Mouse (Mus musculus) left cerebral cortex, adult 2 months (tissue): Measurements from ENCODE around the gene Mettl2. TPM values are rescaled to one million over a fixed set of nuclear protein-coding genes. Genes with fewer than 3 reads are reported as not detected.
A peak's percentile ranks its signal among the peaks of the same experiment; 100 is the strongest.

Source experiments
- DNase-seq, 2 experiments: peaks; one replicate each; pipeline ENCODE4 v3.0.0; 2021 to 2022; ENCODE audit warnings: low spot score in 2 of 2, mixed read lengths in 1 of 2; ENCODE audit errors: extremely low spot score in 1 of 2
- H3K27ac ChIP-seq: fragments of 200-600 bp; 2 replicates; pipeline ENCODE4 v1.8.1; 2022
- H3K4me3 ChIP-seq: fragments of 200-600 bp; 2 replicates; pipeline ENCODE4 v1.8.1; 2022
- CTCF ChIP-seq: fragments of 200-600 bp; IDR thresholded peaks from 2 replicates; pipeline ENCODE4 v1.8.1; 2022; ENCODE audit warnings: antibody characterized with exemption, mild to moderate bottlenecking, moderate library complexity
- intact Hi-C: fragments of 180-260 bp; cut with DNase I; formaldehyde crosslinking; loops from one replicate; pipeline ENCODE4 v1.15.1; 2025
- total RNA-seq, 2 experiments: library from RNA; stranded (reverse); gene quantifications; 2 replicates each; pipeline ENCODE4 v1.2.3; 2021

The Mettl2 gene
- total RNA-seq, 2 experiments from 2014 or later: 15.0 to 18.8 TPM

DNA sequence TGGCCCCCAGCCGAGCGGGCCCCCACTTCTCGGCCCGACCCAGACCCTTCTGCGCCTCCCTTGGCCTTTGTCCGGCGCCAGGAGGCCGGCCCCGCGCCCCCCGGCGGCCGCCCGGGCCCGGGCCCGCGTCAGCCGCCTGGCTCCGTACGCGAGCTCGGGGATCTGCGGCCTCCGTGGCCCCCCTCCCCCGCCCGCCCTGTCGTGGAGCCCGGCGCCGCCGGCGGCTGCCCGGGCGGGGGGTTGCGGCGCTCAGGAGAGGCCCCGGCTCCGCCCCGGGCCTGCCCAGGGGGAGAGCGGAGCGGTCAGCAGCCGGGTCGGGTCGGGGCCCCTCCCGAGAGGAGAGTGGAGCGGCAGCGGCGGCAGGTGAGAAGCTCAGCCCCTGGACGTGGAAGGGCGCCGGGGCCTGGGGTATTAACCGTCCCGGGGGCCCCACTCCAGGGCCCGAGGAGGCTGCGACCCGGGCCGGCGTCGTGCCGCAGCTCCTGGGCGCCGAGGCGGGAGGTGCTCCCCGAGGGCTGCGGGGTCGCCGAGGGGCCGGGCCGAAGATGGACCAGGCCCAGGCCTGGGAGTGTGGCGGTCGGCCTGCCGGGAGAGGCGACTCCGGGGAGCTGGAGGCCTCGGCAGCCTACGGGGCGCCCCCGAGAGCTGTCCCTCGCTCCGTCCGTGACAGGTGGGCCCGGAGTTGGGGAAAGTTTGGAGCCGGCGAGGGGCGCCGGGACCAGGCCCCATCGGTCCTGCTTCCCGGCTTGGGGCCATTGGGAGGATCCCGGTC is 55.6 kb downstream of the Mettl2 start:
- Histone ChIP-seq H3K27ac (peak overlapping the region; percentile 94), H3K4me3 (peak overlapping the region; percentile 92)
- intact Hi-C loops: loop anchor here (1.0 kb wide), 1 partner anchor 56 kb away; the partner anchor contains the start of gene Mettl2
- peak; percentile 42 to 47 for DNase-seq
- TF ChIP-seq CTCF: no peak

DNA sequence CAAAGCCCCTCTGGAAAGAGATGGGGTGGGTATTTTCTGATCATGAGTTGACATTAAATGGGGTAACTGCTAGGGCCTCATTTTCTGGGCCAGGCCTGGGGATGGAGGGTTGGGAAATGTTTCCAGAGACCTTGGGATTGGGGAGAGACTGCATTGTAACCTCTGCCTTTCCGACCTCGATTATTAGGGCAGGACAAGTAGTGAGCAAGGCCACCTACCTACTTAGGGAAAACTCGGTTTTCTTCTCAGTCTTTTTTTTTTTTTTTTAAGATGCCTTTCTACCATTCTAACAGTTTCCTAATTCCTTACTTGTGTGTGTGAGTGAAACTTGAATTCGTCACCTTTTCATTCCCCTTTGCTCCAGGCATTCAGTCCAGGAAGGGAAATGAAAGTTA is 56.2 kb downstream of the Mettl2 start:
- peak overlapping the region; percentile 94 for H3K27ac ChIP-seq
- DNase-seq: no peak
- intact Hi-C loops: no loop called here
- peak overlapping the region; percentile 92 for H3K4me3 ChIP-seq
- no peak for TF ChIP-seq CTCF

DNA sequence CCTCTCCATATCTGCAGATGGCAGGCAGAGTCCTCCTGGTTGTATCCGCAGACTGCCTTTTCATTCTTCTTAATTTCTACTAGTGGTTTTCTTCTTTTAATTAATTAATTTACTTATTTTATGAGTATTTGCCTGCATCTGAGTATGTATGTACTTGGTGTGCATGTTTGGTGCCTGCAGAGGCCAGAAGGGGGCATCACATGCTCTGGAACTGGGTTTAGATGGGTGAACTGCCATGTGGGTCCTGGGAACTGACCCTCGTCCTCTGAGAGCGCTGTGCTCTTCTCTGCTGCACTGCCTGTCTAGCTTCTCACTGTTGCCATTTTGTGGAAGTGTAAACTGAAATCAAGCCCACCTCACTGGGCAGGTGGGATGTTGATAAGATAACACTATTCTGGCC is 58.5 kb downstream of the Mettl2 start:
- peak; percentile 27 for TF ChIP-seq CTCF
- no peak for DNase-seq
- Histone ChIP-seq H3K4me3 (no peak overlapping the region), H3K27ac (no peak overlapping the region)
- intact Hi-C loops: no loop called here

Other genes with a start within 250 kb of the Mettl2 start
- 1 to 10 TPM in 1 of 2 experiments, under 1 TPM in 1; 0.77 to 1.7 TPM for gene Efcab3, start 62.8 kb upstream of the Mettl2 start, total RNA-seq
- not detected for gene Gm10842, start 20.5 kb downstream of the Mettl2 start, total RNA-seq
- 10 to 100 TPM; 56.0 to 61.1 TPM for gene Tlk2, start 52.4 kb downstream of the Mettl2 start, total RNA-seq
- 1 to 10 TPM; 5.1 to 7.2 TPM for gene Mrc2, start 166.2 kb downstream of the Mettl2 start, total RNA-seq